Mouse (Mus musculus): ENCODE data around the gene Hdc.

- no peak for TF ChIP-seq CTCF (IDR thresholded peaks at IDR 0.05; ENCODE audit: control insufficient read depth, insufficient read depth, insufficient replicate concordance, low read depth, low read length)
- no peak for TF ChIP-seq POLR2A (IDR thresholded peaks at IDR 0.05; ENCODE audit: control insufficient read depth, low read depth, low read length)
These were observed 21.5 kb downstream of the Hdc start for GRCm38 (mm10) chr2:126597279-126598241.

Measured in testis, adult 2 months (tissue).